Mouse (Mus musculus): Measurements from ENCODE around the gene Rgsl1. TPM values are rescaled to one million over a fixed set of nuclear protein-coding genes. Genes with fewer than 3 reads are reported as not detected.

The Rgsl1 gene
- polyA plus RNA-seq, 1 experiment from 2014 or later = 0.11 TPM

- Histone ChIP-seq H3K4me1 (no peaks in the 10 kb centered on the region), H3K36me3 (no peaks in the 10 kb centered on the region), H3K27me3 (replicated peaks) (no peaks in the 10 kb centered on the region), H3K4me2 (replicated peaks) (no peak overlapping the region), H3K4me3 (no peak overlapping the region), H3K9me3 (0 out of 2 replicates have a peak, but pooled peaks cover 5% of the 10 kb centered on the region), H3K27ac (no peak overlapping the region), H3K9ac (no peak overlapping the region)
- no peak for ATAC-seq (ENCODE audit: low FRiP score, low read depth)
- WGBS = 82% methylated on average over 3 of the region's 3 CpGs
These were observed 23.7 kb downstream of the Rgsl1 start for GRCm38 (mm10) chr1:153820216-153820615.

- no peak overlapping the region for H3K4me3 ChIP-seq
- H3K36me3 ChIP-seq = no peaks in the 10 kb centered on the region
- no peak overlapping the region for H3K27ac ChIP-seq
- 72% methylated on average over 2 of the region's 2 CpGs for WGBS
- H3K9me3 ChIP-seq = 0 out of 2 replicates have a peak, but pooled peaks cover 9% of the 10 kb centered on the region
- H3K4me2 ChIP-seq (replicated peaks) = no peak overlapping the region
- no peaks in the 10 kb centered on the region for H3K27me3 ChIP-seq (replicated peaks)
- no peak overlapping the region for H3K9ac ChIP-seq
- no peaks in the 10 kb centered on the region for H3K4me1 ChIP-seq
- ATAC-seq (ENCODE audit: low FRiP score, low read depth) = no peak
These were observed 29.7 kb downstream of the Rgsl1 start for GRCm38 (mm10) chr1:153814278-153814677.

- Histone ChIP-seq H3K4me3 (no peak overlapping the region), H3K4me2 (replicated peaks) (no peak overlapping the region), H3K9me3 (no peaks in the 10 kb centered on the region), H3K4me1 (no peaks in the 10 kb centered on the region), H3K27me3 (replicated peaks) (no peaks in the 10 kb centered on the region), H3K9ac (no peak overlapping the region), H3K36me3 (no peaks in the 10 kb centered on the region), H3K27ac (no peak overlapping the region)
- 55% methylated on average over 13 of the region's 13 CpGs for WGBS
- ATAC-seq (ENCODE audit: low FRiP score, low read depth) = no peak
These were observed 36.5 kb downstream of the Rgsl1 start for GRCm38 (mm10) chr1:153807390-153807993.

GRCm38 (mm10) chr1:153803530-153803929 is 40.4 kb downstream of the Rgsl1 start:
- Histone ChIP-seq H3K9me3 (no peaks in the 10 kb centered on the region), H3K4me3 (no peak overlapping the region), H3K4me1 (no peaks in the 10 kb centered on the region), H3K36me3 (no peaks in the 10 kb centered on the region), H3K4me2 (replicated peaks) (no peak overlapping the region), H3K27ac (no peak overlapping the region), H3K27me3 (replicated peaks) (no peaks in the 10 kb centered on the region), H3K9ac (no peak overlapping the region)
- no peak for ATAC-seq (ENCODE audit: low FRiP score, low read depth)
- 72% methylated on average over 8 of the region's 8 CpGs for WGBS

GRCm38 (mm10) chr1:153802691-153803090 is 41.3 kb downstream of the Rgsl1 start:
- H3K36me3 ChIP-seq = no peaks in the 10 kb centered on the region
- ATAC-seq (ENCODE audit: low FRiP score, low read depth) = no peak
- WGBS = 86% methylated on average over 7 of the region's 7 CpGs

GRCm38 (mm10) chr1:153794241-153794640 is 49.7 kb downstream of the Rgsl1 start:
- WGBS = 89% methylated on average over 3 of the region's 3 CpGs
- no peak overlapping the region for H3K27ac ChIP-seq
- no peaks in the 10 kb centered on the region for H3K36me3 ChIP-seq
- no peaks in the 10 kb centered on the region for H3K4me1 ChIP-seq
- no peaks in the 10 kb centered on the region for H3K27me3 ChIP-seq (replicated peaks)
- no peak overlapping the region for H3K4me2 ChIP-seq (replicated peaks)
- H3K9me3 ChIP-seq = no peaks in the 10 kb centered on the region
- H3K9ac ChIP-seq = no peak overlapping the region
- no peak overlapping the region for H3K4me3 ChIP-seq
- no peak for ATAC-seq (ENCODE audit: low FRiP score, low read depth)

More at GRCm38 (mm10) chr1:153802691-153803090, 41.3 kb downstream of the Rgsl1 start:
- Histone ChIP-seq H3K9me3 (no peaks in the 10 kb centered on the region), H3K4me1 (no peaks in the 10 kb centered on the region), H3K4me3 (no peak overlapping the region), H3K27ac (no peak overlapping the region), H3K4me2 (replicated peaks) (no peak overlapping the region), H3K9ac (no peak overlapping the region), H3K27me3 (replicated peaks) (no peaks in the 10 kb centered on the region)

GRCm38 (mm10) chr1:153790708-153791107 is 53.2 kb downstream of the Rgsl1 start:
- Histone ChIP-seq H3K4me1 (no peaks in the 10 kb centered on the region), H3K4me2 (replicated peaks) (no peak overlapping the region), H3K4me3 (no peak overlapping the region), H3K9me3 (no peaks in the 10 kb centered on the region), H3K27ac (no peak overlapping the region), H3K9ac (no peak overlapping the region), H3K27me3 (replicated peaks) (no peaks in the 10 kb centered on the region), H3K36me3 (no peaks in the 10 kb centered on the region)
- 67% methylated on average over 2 of the region's 2 CpGs for WGBS
- no peak for ATAC-seq (ENCODE audit: low FRiP score, low read depth)

GRCm38 (mm10) chr1:153785608-153786007 is 58.3 kb downstream of the Rgsl1 start:
- Histone ChIP-seq H3K27ac (no peak overlapping the region), H3K4me1 (no peaks in the 10 kb centered on the region), H3K9ac (no peak overlapping the region), H3K4me3 (no peak overlapping the region), H3K4me2 (replicated peaks) (no peak overlapping the region), H3K9me3 (no peaks in the 10 kb centered on the region), H3K36me3 (no peaks in the 10 kb centered on the region), H3K27me3 (replicated peaks) (no peaks in the 10 kb centered on the region)
- ATAC-seq (ENCODE audit: low FRiP score, low read depth) = no peak
- WGBS = 81% methylated on average over 4 of the region's 4 CpGs

GRCm38 (mm10) chr1:153783339-153783738 is 60.6 kb downstream of the Rgsl1 start:
- Histone ChIP-seq H3K27ac (no peak overlapping the region), H3K4me2 (replicated peaks) (no peak overlapping the region), H3K36me3 (no peaks in the 10 kb centered on the region), H3K9ac (no peak overlapping the region), H3K9me3 (no peaks in the 10 kb centered on the region), H3K27me3 (replicated peaks) (no peaks in the 10 kb centered on the region), H3K4me3 (no peak overlapping the region), H3K4me1 (no peaks in the 10 kb centered on the region)
- no peak for ATAC-seq (ENCODE audit: low FRiP score, low read depth)
- WGBS = 46% methylated on average over 1 of the region's 1 CpGs

- Histone ChIP-seq H3K4me3 (no peak overlapping the region), H3K36me3 (no peaks in the 10 kb centered on the region), H3K27me3 (replicated peaks) (no peaks in the 10 kb centered on the region), H3K4me2 (replicated peaks) (no peak overlapping the region), H3K9me3 (no peaks in the 10 kb centered on the region), H3K27ac (no peak overlapping the region), H3K9ac (no peak overlapping the region), H3K4me1 (no peaks in the 10 kb centered on the region)
- 93% methylated on average over 10 of the region's 10 CpGs for WGBS
- ATAC-seq (ENCODE audit: low FRiP score, low read depth) = no peak
These were observed 65.7 kb downstream of the Rgsl1 start for GRCm38 (mm10) chr1:153778205-153778604.

- no peak for ATAC-seq (ENCODE audit: low FRiP score, low read depth)
- Histone ChIP-seq H3K36me3 (no peaks in the 10 kb centered on the region), H3K4me1 (no peaks in the 10 kb centered on the region), H3K9ac (no peak overlapping the region), H3K4me3 (no peak overlapping the region), H3K9me3 (no peaks in the 10 kb centered on the region), H3K27me3 (replicated peaks) (no peaks in the 10 kb centered on the region), H3K4me2 (replicated peaks) (no peak overlapping the region), H3K27ac (no peak overlapping the region)
- WGBS = 91% methylated on average over 7 of the region's 7 CpGs
These were observed 67.7 kb downstream of the Rgsl1 start for GRCm38 (mm10) chr1:153776257-153776656.

- no peaks in the 10 kb centered on the region for H3K4me1 ChIP-seq
- WGBS = 89% methylated on average over 6 of the region's 6 CpGs
- H3K9ac ChIP-seq = no peak overlapping the region
These were observed 68.8 kb downstream of the Rgsl1 start for GRCm38 (mm10) chr1:153775174-153775573.

GRCm38 (mm10) chr1:153770776-153771167 is 73.2 kb downstream of the Rgsl1 start:
- no peak for ATAC-seq (ENCODE audit: low FRiP score, low read depth)

More at GRCm38 (mm10) chr1:153775174-153775573, 68.8 kb downstream of the Rgsl1 start:
- no peaks in the 10 kb centered on the region for H3K36me3 ChIP-seq
- no peaks in the 10 kb centered on the region for H3K27me3 ChIP-seq (replicated peaks)
- H3K9me3 ChIP-seq = no peaks in the 10 kb centered on the region
- no peak overlapping the region for H3K4me3 ChIP-seq
- ATAC-seq (ENCODE audit: low FRiP score, low read depth) = no peak
- no peak overlapping the region for H3K4me2 ChIP-seq (replicated peaks)
- H3K27ac ChIP-seq = no peak overlapping the region

More at GRCm38 (mm10) chr1:153770776-153771167, 73.2 kb downstream of the Rgsl1 start:
- Histone ChIP-seq H3K27ac (no peak overlapping the region), H3K4me1 (no peaks in the 10 kb centered on the region), H3K9ac (no peak overlapping the region), H3K27me3 (replicated peaks) (no peaks in the 10 kb centered on the region), H3K4me2 (replicated peaks) (no peak overlapping the region), H3K9me3 (no peaks in the 10 kb centered on the region), H3K4me3 (no peak overlapping the region), H3K36me3 (no peaks in the 10 kb centered on the region)
- 89% methylated on average over 1 of the region's 1 CpGs for WGBS
